Mouse (Mus musculus) E14TG2a.4 (cell line): ENCODE measurements around the gene Cdc26.

Experiments
- CTCF ChIP-seq: conservative IDR thresholded peaks from 2 replicates; pipeline ENCODE4 v1.5.1; 2014; ENCODE audit warnings: low read length
- NANOG ChIP-seq: IDR thresholded peaks from 2 replicates; pipeline ENCODE4 v1.6.1; 2014; ENCODE audit warnings: borderline replicate concordance, low read length, mixed read lengths
- POU5F1 ChIP-seq: IDR thresholded peaks from 2 replicates; pipeline ENCODE4 v1.6.1; 2014; ENCODE audit warnings: low read length, borderline replicate concordance

DNA sequence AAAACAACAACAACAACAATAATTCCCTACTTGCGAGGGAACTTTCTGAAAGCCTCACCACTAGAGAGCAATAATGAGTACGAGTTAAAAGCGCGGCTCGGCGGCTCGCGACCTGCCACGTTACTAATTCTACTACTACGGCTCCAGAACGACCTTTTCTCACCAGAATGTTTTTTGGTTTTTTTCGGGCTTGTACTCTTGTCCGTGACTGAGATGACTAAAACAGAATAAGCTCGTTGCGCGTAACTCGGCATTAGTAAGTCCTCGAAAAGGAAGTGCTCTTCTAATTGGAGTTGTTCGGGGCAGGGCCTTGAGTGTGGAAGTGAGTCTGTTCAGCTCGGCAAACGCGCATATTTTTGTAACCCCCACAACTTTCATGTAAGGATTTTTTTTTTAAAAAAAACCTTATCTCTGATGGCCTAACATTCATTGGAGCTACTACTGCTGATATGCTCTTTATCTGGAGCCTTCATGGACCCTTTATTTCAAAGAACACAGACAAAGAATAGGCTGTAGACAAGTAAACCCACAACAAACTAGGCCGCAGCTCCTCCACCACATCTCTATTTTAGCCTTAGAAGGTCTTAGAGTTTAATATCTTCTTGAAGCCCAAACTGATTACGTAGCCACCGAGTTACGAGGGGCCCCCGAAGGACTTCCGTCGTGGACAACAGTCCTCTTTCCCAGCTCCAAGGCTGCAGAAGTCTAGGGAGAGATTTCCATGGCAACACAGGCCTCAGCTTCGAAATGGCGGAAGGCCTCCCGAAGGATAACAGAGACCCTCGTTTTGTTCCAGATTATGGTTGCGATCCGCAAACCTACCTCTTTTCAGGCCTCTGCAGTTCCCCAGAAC is 486 bp downstream of the Cdc26 start:
- TF ChIP-seq CTCF (peak; percentile 15; the same call in 1 of the 2 replicates), POU5F1 (no peak), NANOG (no peak)
